In the genomic region with DNA sequence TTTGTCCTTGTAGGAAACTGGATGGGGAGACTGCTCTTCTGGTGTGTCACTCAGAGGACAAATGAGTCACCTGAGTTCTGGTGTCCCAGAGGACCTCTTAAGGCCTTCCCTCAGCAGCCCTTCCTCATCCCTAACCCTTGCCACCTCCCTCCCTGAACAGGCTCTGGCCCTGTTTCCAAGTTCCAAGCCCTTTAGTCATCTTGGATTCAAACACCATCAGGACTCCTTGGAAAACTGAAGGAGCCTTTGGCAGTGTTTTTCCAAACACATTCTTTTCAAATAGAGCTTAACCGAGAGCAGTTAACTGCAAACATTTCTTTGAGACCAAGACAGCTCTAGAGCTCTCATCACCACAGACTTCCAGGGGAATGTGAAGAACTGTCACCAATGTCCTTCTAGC, we compare ENCODE assay signal across 13 mouse cellular contexts. TPM values are rescaled to one million over a fixed set of nuclear protein-coding genes. Genes with fewer than 3 reads are reported as not detected.
A peak's percentile ranks its signal among the peaks of the same experiment; 100 is the strongest.
DNase-seq lines count a peak whose midpoint lies in the region; ATAC-seq and TF ChIP-seq lines count a peak whose summit lies in the region.
"Had no signal": no experiment of that assay in that cellular context is flagged by ENCODE, and none has a peak within 500 bp of the region (broad histone marks: within the 10 kb centered on the region; RNA-seq: fewer than 3 reads in every experiment).

No protein-coding gene starts in this region.

- TF ChIP-seq CTCF in gastrocnemius, adult 2 months (IDR thresholded peaks at IDR 0.05): no peak

- no peak overlapping the region for H3K4me3 ChIP-seq in gastrocnemius, adult 2 months
- H3K4me3 ChIP-seq in myocyte: no peak overlapping the region
- H3K4me3 ChIP-seq in midbrain, embryonic 11.5 days (ENCODE audit: low read depth, low read length): no peak overlapping the region
- H3K4me3 ChIP-seq: midbrain, embryonic 10.5 days; neural tube, embryonic 13.5 days had no signal

- no peaks in the 10 kb centered on the region for H3K9me3 ChIP-seq in midbrain, embryonic 11.5 days (ENCODE audit: control insufficient read depth, low read length)
- H3K9me3 ChIP-seq: midbrain, embryonic 10.5 days; neural tube, embryonic 13.5 days had no signal

- no peak for ATAC-seq in midbrain, embryonic 11.5 days (ENCODE audit: low FRiP score)

- H3K36me3 ChIP-seq in myocyte (ENCODE audit: control insufficient read depth, insufficient read depth): no peaks in the 10 kb centered on the region
- no peaks in the 10 kb centered on the region for H3K36me3 ChIP-seq in midbrain, embryonic 11.5 days (ENCODE audit: control insufficient read depth, insufficient read depth, low read length)
- H3K36me3 ChIP-seq: midbrain, embryonic 10.5 days; neural tube, embryonic 13.5 days had no signal

- TF ChIP-seq POLR2A in myocyte (IDR thresholded peaks at IDR 0.05; ENCODE audit: insufficient read length, low read depth): no peak

- no peaks in the 10 kb centered on the region for H3K79me2 ChIP-seq in myocyte (ENCODE audit: control insufficient read depth, insufficient read depth)

- intact Hi-C loops in gastrocnemius, adult 2 months (cut with DNase I): no loop called here
- intact Hi-C loops in heart, postnatal 10 days (cut with DNase I): no loop called here

- no peaks in the 10 kb centered on the region for H3K4me1 ChIP-seq in midbrain, embryonic 11.5 days (ENCODE audit: control insufficient read depth, insufficient read depth, low read length)
- H3K4me1 ChIP-seq: neural tube, embryonic 13.5 days had no signal

- H3ac ChIP-seq in myocyte (ENCODE audit: control insufficient read depth, insufficient read length): no peak overlapping the region

- H3K27me3 ChIP-seq in myocyte (ENCODE audit: control insufficient read depth, insufficient read depth, insufficient read length): no peaks in the 10 kb centered on the region
- no peaks in the 10 kb centered on the region for H3K27me3 ChIP-seq in midbrain, embryonic 11.5 days (ENCODE audit: control insufficient read depth, insufficient read depth, low read length)
- H3K27me3 ChIP-seq: neural tube, embryonic 13.5 days had no signal

- no peak overlapping the region for H3K9ac ChIP-seq in midbrain, embryonic 11.5 days (ENCODE audit: low read length)
- H3K9ac ChIP-seq: neural tube, embryonic 13.5 days had no signal

- peak overlapping the region; percentile 79 for H3K27ac ChIP-seq in gastrocnemius, adult 2 months
- H3K27ac ChIP-seq in midbrain, embryonic 11.5 days (ENCODE audit: low read depth, low read length): no peak overlapping the region
- H3K27ac ChIP-seq: midbrain, embryonic 10.5 days; neural tube, embryonic 13.5 days had no signal

- H3K4me2 ChIP-seq in myocyte (ENCODE audit: low read depth): peak overlapping the region; percentile 52
- H3K4me2 ChIP-seq in midbrain, embryonic 11.5 days: no peak overlapping the region
- H3K4me2 ChIP-seq: liver, embryonic 11.5 days; neural tube, embryonic 13.5 days had no signal

- DNase-seq in gastrocnemius, adult 2 months: peak; percentile 61
- DNase-seq in gastrocnemius, postnatal 10 days: no peak
- DNase-seq in NIH3T3 (ENCODE audit: low read depth): peak; percentile 90
- peak; percentile 59 to 63 for DNase-seq in heart, postnatal 10 days
- DNase-seq in midbrain, embryonic 11.5 days (ENCODE audit: low spot score, missing footprints): no peak
- no peak for DNase-seq in embryo, embryonic 10.5 days (ENCODE audit: low spot score)
- no peak for DNase-seq in embryo, embryonic 10 days (ENCODE audit: low spot score)
- DNase-seq: cerebellum, postnatal 14 days; kidney, adult 2 months had no signal

- WGBS in midbrain, embryonic 11.5 days: 80% methylated on average over 1 of the region's 1 CpGs

TF ChIP-seq in myocyte, 11 proteins besides CTCF, POLR2A, EP300 and RAD21:
- TF ChIP-seq POLR2AphosphoS2 (IDR thresholded peaks at IDR 0.05; ENCODE audit: insufficient read length, low read depth): no peak
- no peak for TF ChIP-seq MAX (IDR thresholded peaks at IDR 0.05; ENCODE audit: low read depth)
- no peak for TF ChIP-seq MYOG (IDR thresholded peaks at IDR 0.05; ENCODE audit: control insufficient read depth in 1 of 3, insufficient read depth in 1 of 3, insufficient read length in 2 of 3, low read depth in 2 of 3)
- TF ChIP-seq MYOD1 (IDR thresholded peaks at IDR 0.05; ENCODE audit: control insufficient read depth in 1 of 3, insufficient read length in 2 of 3, low read depth in 2 of 3): no peak
- TF ChIP-seq CEBPB (IDR thresholded peaks at IDR 0.05; ENCODE audit: insufficient read depth, poor library complexity, severe bottlenecking): no peak
- TF ChIP-seq TCF3 (IDR thresholded peaks at IDR 0.05; ENCODE audit: insufficient read length, low read depth): no peak

RNA-seq across cellular contexts. Expression of a gene that starts 26.1 kb away (rescaled TPM):
- 1 to 10 TPM; 2.5 to 3.0 TPM for total RNA-seq in gastrocnemius, adult 2 months (2021)
- 1 to 10 TPM; 4.4 to 5.8 TPM for total RNA-seq in gastrocnemius, postnatal 10 days (2021)
- total RNA-seq in heart, postnatal 10 days (2021): 1 to 10 TPM; 5.3 to 7.2 TPM
- polyA plus RNA-seq in myocyte (2012; fragmentation: generic; extraction: Trizol): 9.7 TPM
- 1.9 and 2.4 TPM in 2 replicates for polyA plus RNA-seq in midbrain, embryonic 11.5 days (2014; fragmentation: Nextera tagmentation; extraction: Ambion mirVana)

RNA-seq across cellular contexts. Expression of a gene that starts 42.2 kb away (rescaled TPM):
- total RNA-seq in gastrocnemius, adult 2 months (2021): under 1 TPM in 1 of 2 experiments, not detected in 1; 0.10 TPM
- under 1 TPM; 0.23 to 0.47 TPM for total RNA-seq in gastrocnemius, postnatal 10 days (2021)
- under 1 TPM; 0.15 to 0.26 TPM for total RNA-seq in heart, postnatal 10 days (2021)
- 0.02 TPM for polyA plus RNA-seq in myocyte (2012; fragmentation: generic; extraction: Trizol)
- polyA plus RNA-seq in midbrain, embryonic 11.5 days (2014; fragmentation: Nextera tagmentation; extraction: Ambion mirVana): 0.04 TPM in 1 of 2 replicates, not detected in the other
- polyA plus RNA-seq: liver, embryonic 11.5 days; midbrain, embryonic 10.5 days; neural tube, embryonic 13.5 days had no signal

Comparison
In these comparisons a context has a peak if more than half of its experiments do, and no peak if none do; other contexts are left out.
1. DNase-seq: peak in gastrocnemius, adult 2 months (single experiment), NIH3T3 (single experiment) and heart, postnatal 10 days (2 of 2); none in gastrocnemius, postnatal 10 days (single experiment), midbrain, embryonic 11.5 days (single experiment), embryo, embryonic 10.5 days (single experiment) and embryo, embryonic 10 days (single experiment).